Mouse (Mus musculus) spleen, adult 2 months (tissue): ENCODE measurements around the gene Fcrlb.

Experiments used
- CTCF ChIP-seq: fragments of 200-500 bp; IDR thresholded peaks from 2 replicates; pipeline ENCODE4 v1.5.1; 2011; ENCODE audit warnings: mild to moderate bottlenecking, inconsistent platforms; ENCODE audit not compliant: insufficient read depth, insufficient read length, insufficient replicate concordance; ENCODE audit errors: extremely low read depth
- POLR2A ChIP-seq: fragments of 200-500 bp; IDR thresholded peaks from 2 replicates; pipeline ENCODE4 v1.6.1; 2011; ENCODE audit warnings: low read depth, low read length, inconsistent platforms

DNA sequence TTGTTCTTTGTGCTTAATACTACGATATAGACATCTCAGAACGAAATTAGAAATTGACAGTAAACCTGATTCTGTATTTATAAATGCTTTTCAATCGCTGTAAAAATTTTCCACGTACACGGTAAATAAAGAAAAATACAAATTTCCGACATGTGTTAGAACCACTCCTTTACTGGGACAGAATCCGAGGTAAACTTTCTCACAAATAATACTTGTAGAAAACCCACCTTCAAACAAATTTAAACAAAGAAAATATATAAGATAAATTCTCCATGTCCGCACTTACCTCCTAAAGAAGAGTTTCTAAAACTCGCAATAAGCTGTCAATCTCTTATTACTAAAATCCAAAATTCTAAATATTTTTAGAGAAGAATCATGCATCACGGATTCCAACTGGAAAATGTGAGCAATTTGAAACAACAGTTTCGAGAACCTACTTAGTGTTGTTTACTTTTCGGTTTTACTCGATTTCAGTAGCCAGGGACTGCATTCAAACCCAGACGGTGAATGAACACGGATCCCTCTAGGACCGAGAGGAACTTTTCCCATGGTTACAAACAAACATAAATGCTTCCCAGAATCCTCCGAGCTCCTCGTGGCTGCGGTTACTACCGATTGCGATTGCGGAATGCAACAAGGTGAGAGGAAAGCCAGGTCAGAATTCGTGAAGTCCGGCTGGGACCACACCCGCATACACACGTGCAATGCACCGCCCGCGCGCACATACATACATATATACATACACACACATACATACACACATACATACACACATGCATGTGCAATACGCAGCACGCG, 44.4 kb downstream of the Fcrlb start:
- TF ChIP-seq CTCF, result no peak
- no peak for TF ChIP-seq POLR2A
